Mouse (Mus musculus): ENCODE data around the gene Cdk5rap2.

DNA sequence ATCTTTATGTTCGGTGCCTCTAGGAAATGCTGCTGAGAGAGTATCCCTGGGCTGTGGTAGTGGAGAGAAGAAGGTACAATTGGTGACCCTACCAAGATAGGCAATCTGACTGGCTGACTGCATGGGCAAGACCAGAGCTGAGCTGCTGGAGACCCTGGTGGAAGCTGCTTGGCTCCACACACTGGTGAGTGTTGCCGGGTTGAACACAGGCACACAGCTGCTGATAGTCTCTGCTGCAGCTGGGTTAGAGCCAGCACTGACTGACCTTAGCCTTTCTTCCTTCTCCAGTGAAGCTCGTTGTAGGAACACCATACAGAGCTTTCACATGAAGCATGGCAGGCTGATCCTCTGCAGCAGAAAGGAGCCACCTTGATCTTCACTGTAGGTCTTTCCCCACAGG lies 182.6 kb downstream of the Cdk5rap2 start:
- TF ChIP-seq CTCF (IDR thresholded peaks at IDR 0.05; ENCODE audit: extremely low read depth, insufficient read depth, insufficient read length, insufficient replicate concordance) (no peak), POLR2A (IDR thresholded peaks at IDR 0.05; ENCODE audit: low read depth, low read length) (no peak)
